Mouse (Mus musculus) MEL (cell line): ENCODE data around the gene Prkcq.

ENCODE experiments used
- CHD1 ChIP-seq: IDR thresholded peaks from 2 replicates; pipeline ENCODE4 v1.6.1; 2012; ENCODE audit warnings: low read depth, mild to moderate bottlenecking, inconsistent platforms, low read length, improper control_type of control experiment
- CHD2 ChIP-seq: IDR thresholded peaks from 2 replicates; pipeline ENCODE4 v1.6.1; 2011; ENCODE audit warnings: low read length, improper control_type of control experiment
- CTCF ChIP-seq, 3 experiments: IDR thresholded peaks in 2 of 3; conservative IDR thresholded peaks in 1 of 3; 2 replicates each; pipeline ENCODE4 v1.5.1; 2011 to 2012; ENCODE audit warnings: low read length in 3 of 3, low read depth in 2 of 3, mild to moderate bottlenecking in 2 of 3, improper control_type of control experiment in 1 of 3, inconsistent platforms in 1 of 3, mixed read lengths in 1 of 3, moderate library complexity in 1 of 3; ENCODE audit not compliant: control insufficient read depth in 1 of 3, insufficient read depth in 1 of 3, poor library complexity in 1 of 3, severe bottlenecking in 1 of 3
- ELF1 ChIP-seq: IDR thresholded peaks from 2 replicates; pipeline ENCODE4 v1.6.1; 2014; ENCODE audit warnings: low read depth, mild to moderate bottlenecking, inconsistent platforms, low read length, improper control_type of control experiment, moderate library complexity
- ETS1 ChIP-seq: IDR thresholded peaks from 2 replicates; pipeline ENCODE4 v1.6.1; 2012; ENCODE audit warnings: low read depth, mild to moderate bottlenecking, inconsistent platforms, low read length, improper control_type of control experiment, moderate library complexity
- GATA1 ChIP-seq: IDR thresholded peaks from 2 replicates; pipeline ENCODE4 v1.6.1; 2011; ENCODE audit warnings: low read depth, low read length, improper control_type of control experiment
- POLR2A ChIP-seq, 2 experiments: IDR thresholded peaks; 2 replicates each; pipeline ENCODE4 v1.6.1; 2011 to 2012; ENCODE audit warnings: low read length in 2 of 2, mild to moderate bottlenecking in 2 of 2, control low read depth in 1 of 2, improper control_type of control experiment in 1 of 2, low read depth in 1 of 2, moderate library complexity in 1 of 2; ENCODE audit not compliant: control insufficient read depth in 1 of 2, insufficient read depth in 1 of 2, poor library complexity in 1 of 2
- SIN3A ChIP-seq: IDR thresholded peaks from 2 replicates; pipeline ENCODE4 v1.6.1; 2012; ENCODE audit warnings: low read length, improper control_type of control experiment, inconsistent platforms
- ZC3H11A ChIP-seq: IDR thresholded peaks from 2 replicates; pipeline ENCODE4 v1.6.1; 2012; ENCODE audit warnings: low read depth, mild to moderate bottlenecking, inconsistent platforms, low read length, improper control_type of control experiment

GRCm38 (mm10) chr2:11149091-11149490, 22.8 kb upstream of the Prkcq start:
- no peak for TF ChIP-seq ZC3H11A
- TF ChIP-seq ELF1, result no peak
- no peak for TF ChIP-seq GATA1
- TF ChIP-seq CHD2, result no peak
- TF ChIP-seq SIN3A, result no peak
- no peak for TF ChIP-seq CHD1
- TF ChIP-seq CTCF (IDR thresholded peaks at IDR 0.05 in 2 of 3, conservative IDR thresholded peaks at IDR 0.05 in 1 of 3; ENCODE audit: control insufficient read depth in 1 of 3, insufficient read depth in 1 of 3, low read depth in 2 of 3, low read length in 3 of 3, poor library complexity in 1 of 3, severe bottlenecking in 1 of 3), result no peak
- no peak for TF ChIP-seq POLR2A (IDR thresholded peaks at IDR 0.05; ENCODE audit: control insufficient read depth in 1 of 2, insufficient read depth in 1 of 2, low read depth in 1 of 2, low read length in 2 of 2, poor library complexity in 1 of 2)
- TF ChIP-seq ETS1, result no peak
